Mouse (Mus musculus) midbrain, postnatal 0 days (tissue): ENCODE results near the gene Ccdc171. TPM values are rescaled to one million over a fixed set of nuclear protein-coding genes. Genes with fewer than 3 reads are reported as not detected.
A peak's percentile ranks its signal among the peaks of the same experiment; 100 is the strongest.
"Not testable (repeated sequence)": the region's sequence is repeated elsewhere in the genome, so short reads cannot be mapped to it uniquely, and the experiment has no call there.

Experiments
- ATAC-seq: fragments of 200-750 bp; cut with Nextera tagmentation; 2 replicates; pipeline ENCODE4 v1.8.0; 2017; ENCODE audit warnings: moderate number of reproducible peaks, mild to moderate bottlenecking, moderate TSS enrichment, moderate library complexity; ENCODE audit not compliant: low FRiP score
- DNase-seq: peaks from one replicate; pipeline ENCODE4 v3.0.0-alpha.2; 2015; ENCODE audit warnings: low spot score
- H3K27ac ChIP-seq: fragments of 300-500 bp; sonication (generic); 2 replicates; pipeline ENCODE4 v1.5.1; 2014; ENCODE audit warnings: low read depth, mild to moderate bottlenecking, low read length, mixed read lengths
- H3K27me3 ChIP-seq: fragments of 300-500 bp; sonication (generic); 2 replicates; pipeline ENCODE4 v1.6.1; 2014; ENCODE audit warnings: low read length, control low read depth, mixed read lengths; ENCODE audit not compliant: insufficient read depth
- H3K36me3 ChIP-seq: fragments of 300-500 bp; sonication (generic); 2 replicates; pipeline ENCODE4 v1.6.1; 2014; ENCODE audit warnings: low read length, control low read depth, mixed read lengths; ENCODE audit not compliant: insufficient read depth
- H3K4me1 ChIP-seq: fragments of 300-500 bp; sonication (generic); 2 replicates; pipeline ENCODE4 v1.6.1; 2014; ENCODE audit warnings: mild to moderate bottlenecking, control low read depth, antibody characterized with exemption, low read length, mixed read lengths; ENCODE audit not compliant: insufficient read depth
- H3K4me2 ChIP-seq: fragments of 300-500 bp; sonication (generic); 2 replicates; pipeline ENCODE4 v1.6.1; 2014; ENCODE audit warnings: low read depth, mild to moderate bottlenecking, low read length, mixed read lengths; ENCODE audit not compliant: poor library complexity, severe bottlenecking
- H3K4me3 ChIP-seq: fragments of 300-500 bp; sonication (generic); 2 replicates; pipeline ENCODE4 v1.5.1; 2014; ENCODE audit warnings: low read depth, mild to moderate bottlenecking, low read length, moderate library complexity
- H3K9ac ChIP-seq: fragments of 300-500 bp; sonication (generic); replicated peaks from 2 replicates; pipeline ENCODE4 v1.6.1; 2014; ENCODE audit warnings: mild to moderate bottlenecking, low read length, moderate library complexity, mixed read lengths; ENCODE audit not compliant: poor library complexity, severe bottlenecking
- H3K9me3 ChIP-seq: fragments of 300-500 bp; sonication (generic); 2 replicates; pipeline ENCODE4 v1.6.1; 2016; ENCODE audit warnings: low read length, control low read depth
- CTCF ChIP-seq: IDR thresholded peaks from 2 replicates; pipeline ENCODE4 v1.5.1; 2016; ENCODE audit warnings: antibody characterized with exemption, mild to moderate bottlenecking
- WGBS: fragments of 180-500 bp; shearing (Covaris S2); extraction: QIAGEN DNeasy Blood & Tissue Kit; methylation state at CpG from one replicate; pipeline ENCODE4 v1.1.7; 2014; 5-methylcytosine and 5-hydroxymethylcytosine counted together
- polyA plus RNA-seq: library from polyadenylated mRNA; unstranded; fragments of >200 nt; fragmentation: Nextera tagmentation; extraction: Ambion mirVana; gene quantifications from 2 replicates; pipeline ENCODE4 v1.2.1, GENCODE M21; 2015
- total RNA-seq: library from RNA; depleted of rRNA; stranded (reverse); fragments of >200 nt; gene quantifications from 2 replicates; pipeline ENCODE4 v1.2.3, GENCODE M21; 2014

Gene Ccdc171
- total and polyA plus RNA-seq, 2 experiments from 2014 or later = 2.0 to 4.2 TPM

GRCm38 (mm10) chr4:83567190-83568113, 42.1 kb downstream of the Ccdc171 start:
- ATAC-seq = no peak
- Histone ChIP-seq H3K27ac (no peak overlapping the region), H3K4me2 (peak overlapping the region; percentile 24; the same call in 1 of the 2 replicates), H3K27me3 (no peaks in the 10 kb centered on the region), H3K9me3 (no peaks in the 10 kb centered on the region), H3K4me3 (no peak overlapping the region), H3K9ac (no peak overlapping the region), H3K36me3 (no peaks in the 10 kb centered on the region), H3K4me1 (no peaks in the 10 kb centered on the region)
- DNase-seq = no peak
- TF ChIP-seq CTCF = no peak
- WGBS = 30% methylated on average over 12 of the region's 13 CpGs

GRCm38 (mm10) chr4:83568145-83568544, 42.8 kb downstream of the Ccdc171 start:
- DNase-seq, H3K27me3 ChIP-seq, H3K9me3 ChIP-seq, H3K27ac ChIP-seq, H3K9ac ChIP-seq, H3K4me1 ChIP-seq, H3K36me3 ChIP-seq: not testable (repeated sequence)
- Histone ChIP-seq H3K4me2 (peak overlapping the region; percentile 29; the same call in 1 of the 2 replicates), H3K4me3 (0 out of 2 replicates have a peak overlapping the region, but pooled peaks have one; percentile 9)
- WGBS = 9% methylated on average over 9 of the region's 9 CpGs
- ATAC-seq = peak; percentile 38; the same call in 1 of the 2 replicates

- DNase-seq (peak; percentile 81), ATAC-seq (peak; percentile 62; the same call in 1 of the 2 replicates)
- no peaks in the 10 kb centered on the region for H3K4me1 ChIP-seq
- 64% methylated on average over 6 of the region's 6 CpGs for WGBS
- no peaks in the 10 kb centered on the region for H3K9me3 ChIP-seq
- no peak overlapping the region for H3K4me2 ChIP-seq
- no peaks in the 10 kb centered on the region for H3K27me3 ChIP-seq
- no peak overlapping the region for H3K4me3 ChIP-seq
- peak; percentile 82 for TF ChIP-seq CTCF
- no peaks in the 10 kb centered on the region for H3K36me3 ChIP-seq
- no peak overlapping the region for H3K27ac ChIP-seq
- no peak overlapping the region for H3K9ac ChIP-seq
Measured at GRCm38 (mm10) chr4:83570569-83570968, 45.2 kb downstream of the Ccdc171 start.

GRCm38 (mm10) chr4:83571033-83571432, 45.7 kb downstream of the Ccdc171 start:
- H3K36me3 ChIP-seq = no peaks in the 10 kb centered on the region
- no peak for TF ChIP-seq CTCF
- no peak for DNase-seq
- WGBS = 94% methylated on average over 5 of the region's 5 CpGs
- no peak overlapping the region for H3K4me2 ChIP-seq
- H3K27ac ChIP-seq = no peak overlapping the region
- H3K9ac ChIP-seq = no peak overlapping the region
- no peaks in the 10 kb centered on the region for H3K9me3 ChIP-seq
- H3K4me1 ChIP-seq = no peaks in the 10 kb centered on the region
- ATAC-seq = no peak
- H3K27me3 ChIP-seq = no peaks in the 10 kb centered on the region
- H3K4me3 ChIP-seq = no peak overlapping the region

GRCm38 (mm10) chr4:83572521-83572920, 47.2 kb downstream of the Ccdc171 start:
- Histone ChIP-seq H3K27ac (no peak overlapping the region), H3K9ac (no peak overlapping the region), H3K27me3 (no peaks in the 10 kb centered on the region), H3K9me3 (no peaks in the 10 kb centered on the region), H3K36me3 (no peaks in the 10 kb centered on the region), H3K4me1 (no peaks in the 10 kb centered on the region), H3K4me2 (no peak overlapping the region), H3K4me3 (no peak overlapping the region)
- WGBS = 66% methylated on average over 6 of the region's 6 CpGs
- TF ChIP-seq CTCF = no peak
- DNase-seq (no peak), ATAC-seq (no peak)

- H3K27me3 ChIP-seq = no peaks in the 10 kb centered on the region
- H3K36me3 ChIP-seq = no peaks in the 10 kb centered on the region
- no peak overlapping the region for H3K9ac ChIP-seq
- WGBS = 73% methylated on average over 3 of the region's 3 CpGs
- H3K27ac ChIP-seq = no peak overlapping the region
- no peaks in the 10 kb centered on the region for H3K9me3 ChIP-seq
- no peak for TF ChIP-seq CTCF
- no peaks in the 10 kb centered on the region for H3K4me1 ChIP-seq
- ATAC-seq = no peak
- no peak for DNase-seq
- no peak overlapping the region for H3K4me2 ChIP-seq
- H3K4me3 ChIP-seq = no peak overlapping the region
Measured at GRCm38 (mm10) chr4:83576315-83576714, 51.0 kb downstream of the Ccdc171 start.
